Mouse (Mus musculus) lung, postnatal 0 days (tissue): ENCODE data around the gene Rab25. TPM values are rescaled to one million over a fixed set of nuclear protein-coding genes. Genes with fewer than 3 reads are reported as not detected.
A peak's percentile ranks its signal among the peaks of the same experiment; 100 is the strongest.

Source experiments
- ATAC-seq: fragments of 200-750 bp; cut with Nextera tagmentation; 2 replicates; pipeline ENCODE4 v1.8.0; 2017; ENCODE audit warnings: moderate library complexity
- DNase-seq: peaks from one replicate; pipeline ENCODE4 v3.0.0-alpha.2; 2016; ENCODE audit warnings: low spot score
- H3K27ac ChIP-seq: fragments of 300-500 bp; sonication (generic); 2 replicates; pipeline ENCODE4 v1.5.1; 2014; ENCODE audit warnings: antibody characterized with exemption, mild to moderate bottlenecking, low read length, mixed read lengths
- H3K27me3 ChIP-seq: fragments of 300-500 bp; sonication (generic); replicated peaks from 2 replicates; pipeline ENCODE4 v1.6.1; 2014; ENCODE audit warnings: low read length, mixed read lengths; ENCODE audit not compliant: insufficient read depth
- H3K36me3 ChIP-seq: fragments of 300-500 bp; sonication (generic); 2 replicates; pipeline ENCODE4 v1.6.1; 2014; ENCODE audit warnings: low read length, mixed read lengths; ENCODE audit not compliant: insufficient read depth
- H3K4me1 ChIP-seq: fragments of 300-500 bp; sonication (generic); 2 replicates; pipeline ENCODE4 v1.6.1; 2014; ENCODE audit warnings: antibody characterized with exemption, low read depth, low read length, mixed read lengths; ENCODE audit not compliant: insufficient read depth
- H3K4me2 ChIP-seq: fragments of 300-500 bp; sonication (generic); replicated peaks from 2 replicates; pipeline ENCODE4 v1.6.1; 2014; ENCODE audit warnings: low read depth, mild to moderate bottlenecking, low read length, moderate library complexity, mixed read lengths
- H3K4me3 ChIP-seq: fragments of 300-500 bp; sonication (generic); 2 replicates; pipeline ENCODE4 v1.5.1; 2014; ENCODE audit warnings: low read depth, low read length
- H3K9ac ChIP-seq: fragments of 300-500 bp; sonication (generic); replicated peaks from 2 replicates; pipeline ENCODE4 v1.6.1; 2014; ENCODE audit warnings: low read depth, mild to moderate bottlenecking
- H3K9me3 ChIP-seq: fragments of 300-500 bp; sonication (generic); 2 replicates; pipeline ENCODE4 v1.6.1; 2016; ENCODE audit warnings: low read length, mixed read lengths
- CTCF ChIP-seq: IDR thresholded peaks from 2 replicates; pipeline ENCODE4 v1.5.1; 2016; ENCODE audit warnings: antibody characterized with exemption, mild to moderate bottlenecking
- EP300 ChIP-seq: IDR thresholded peaks from 2 replicates; pipeline ENCODE4 v1.6.1; 2016; ENCODE audit warnings: antibody characterized with exemption, mild to moderate bottlenecking, control low read depth
- WGBS: fragments of 180-500 bp; shearing (Covaris S2); extraction: QIAGEN DNeasy Blood & Tissue Kit; methylation state at CpG from one replicate; pipeline ENCODE4 v1.1.7; 2014; 5-methylcytosine and 5-hydroxymethylcytosine counted together
- polyA plus RNA-seq: library from polyadenylated mRNA; unstranded; fragments of >200 nt; fragmentation: Nextera tagmentation; extraction: Ambion mirVana; gene quantifications from 2 replicates; pipeline ENCODE4 v1.2.1, GENCODE M21; 2015

Gene Rab25
- polyA plus RNA-seq, 1 experiment from 2014 or later, result 61.4 TPM

DNA sequence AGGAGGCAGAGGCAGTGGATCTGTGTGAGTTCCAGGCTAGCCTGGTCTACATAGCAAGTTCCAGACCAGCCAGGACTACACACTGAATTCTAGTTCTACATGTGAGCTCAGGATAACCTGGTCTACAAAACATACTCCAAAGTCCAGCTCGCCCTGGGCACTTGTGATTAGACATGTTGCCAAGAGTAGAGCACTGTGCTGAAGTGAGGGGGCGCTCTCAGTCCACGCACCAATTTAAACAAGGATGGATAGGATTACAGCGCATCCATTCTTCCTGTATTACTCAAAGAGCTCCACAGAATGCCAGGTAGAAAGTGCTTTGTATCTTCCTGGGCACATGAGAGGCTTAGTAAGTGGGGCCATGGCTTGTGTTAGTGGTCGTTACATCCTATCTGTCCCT is 3.6 kb downstream of the Rab25 start:
- no peak overlapping the region for H3K27ac ChIP-seq
- DNase-seq (peak; percentile 76), ATAC-seq (0 out of 2 replicates have a peak, but pooled peaks have one; percentile 13)
- WGBS, result 25% methylated on average over 5 of the region's 5 CpGs
- H3K4me1 ChIP-seq, result no peaks in the 10 kb centered on the region
- H3K9ac ChIP-seq, result no peak overlapping the region
- H3K27me3 ChIP-seq, result no peaks in the 10 kb centered on the region
- no peaks in the 10 kb centered on the region for H3K9me3 ChIP-seq
- TF ChIP-seq CTCF (peak; percentile 77), EP300 (no peak)
- no peak overlapping the region for H3K4me2 ChIP-seq
- no peak overlapping the region for H3K4me3 ChIP-seq
- H3K36me3 ChIP-seq, result no peaks in the 10 kb centered on the region

DNA sequence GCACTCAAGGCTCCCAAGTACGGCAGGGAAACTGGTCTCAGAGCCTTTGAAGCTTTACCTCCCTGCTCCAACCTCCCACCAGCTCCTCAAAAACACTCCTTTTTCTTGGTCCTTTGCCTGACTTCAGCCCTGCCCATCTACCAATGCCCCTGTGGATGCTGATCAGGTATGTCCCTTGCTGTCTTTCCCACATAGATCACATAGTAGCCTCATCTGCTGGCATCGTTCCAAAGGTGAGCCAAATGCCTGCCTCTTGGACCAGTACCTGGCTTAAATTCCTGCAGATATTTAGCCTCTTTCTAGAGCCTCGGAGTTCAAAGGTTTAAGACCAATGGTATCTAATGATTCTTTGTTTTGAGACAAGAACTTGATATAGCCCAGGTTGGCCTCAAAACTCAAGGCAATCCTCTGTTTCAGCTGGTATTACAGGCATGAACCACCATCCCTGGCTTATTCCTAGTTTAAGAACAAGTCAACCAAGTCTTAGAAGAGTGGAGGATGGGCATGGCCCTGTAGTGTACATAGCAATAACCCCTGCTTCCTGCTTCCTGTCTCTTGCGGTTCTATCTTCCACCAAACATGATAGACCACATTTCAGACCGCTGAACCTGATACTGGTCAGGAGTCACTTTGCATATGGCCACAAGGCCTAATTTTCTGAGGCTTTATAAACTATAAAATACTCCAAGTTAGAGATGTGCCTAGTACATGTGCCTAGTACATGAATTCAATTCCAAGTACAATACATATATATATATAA is 4.3 kb downstream of the Rab25 start:
- H3K27me3 ChIP-seq, result no peaks in the 10 kb centered on the region
- DNase-seq (peak; percentile 5), ATAC-seq (no peak)
- H3K9ac ChIP-seq, result no peak overlapping the region
- no peak overlapping the region for H3K4me3 ChIP-seq
- TF ChIP-seq CTCF (no peak), EP300 (no peak)
- no peaks in the 10 kb centered on the region for H3K36me3 ChIP-seq
- no peak overlapping the region for H3K27ac ChIP-seq
- H3K4me2 ChIP-seq, result no peak overlapping the region
- 43% methylated on average over 5 of the region's 5 CpGs for WGBS
- no peaks in the 10 kb centered on the region for H3K9me3 ChIP-seq
- no peaks in the 10 kb centered on the region for H3K4me1 ChIP-seq

DNA sequence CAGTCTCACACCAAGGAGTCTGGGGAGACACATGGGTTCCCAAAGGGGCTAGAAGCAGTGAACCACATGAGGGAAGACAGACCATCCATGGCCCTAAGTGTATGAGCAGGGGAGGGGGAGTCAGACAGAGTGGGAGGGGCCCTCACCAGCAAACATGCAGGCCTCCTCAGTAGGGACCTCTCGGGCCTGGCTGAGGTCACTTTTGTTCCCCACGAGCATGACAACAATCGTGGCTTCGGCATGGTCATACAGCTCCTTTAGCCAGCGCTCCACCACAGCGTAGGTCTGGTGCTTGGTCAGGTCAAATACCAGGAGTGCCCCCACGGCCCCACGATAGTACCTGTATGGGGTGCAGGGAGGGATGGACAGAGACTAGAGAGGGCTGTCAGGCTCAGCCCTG is 4.9 kb downstream of the Rab25 start:
- ATAC-seq, result no peak
- Histone ChIP-seq H3K27ac (no peak overlapping the region), H3K4me3 (no peak overlapping the region), H3K36me3 (no peaks in the 10 kb centered on the region), H3K9ac (no peak overlapping the region), H3K4me1 (no peaks in the 10 kb centered on the region), H3K4me2 (no peak overlapping the region), H3K9me3 (no peaks in the 10 kb centered on the region), H3K27me3 (no peaks in the 10 kb centered on the region)
- 75% methylated on average over 8 of the region's 8 CpGs for WGBS
- peak; percentile 4 for DNase-seq
- no peak for TF ChIP-seq CTCF
- TF ChIP-seq EP300, result no peak

DNA sequence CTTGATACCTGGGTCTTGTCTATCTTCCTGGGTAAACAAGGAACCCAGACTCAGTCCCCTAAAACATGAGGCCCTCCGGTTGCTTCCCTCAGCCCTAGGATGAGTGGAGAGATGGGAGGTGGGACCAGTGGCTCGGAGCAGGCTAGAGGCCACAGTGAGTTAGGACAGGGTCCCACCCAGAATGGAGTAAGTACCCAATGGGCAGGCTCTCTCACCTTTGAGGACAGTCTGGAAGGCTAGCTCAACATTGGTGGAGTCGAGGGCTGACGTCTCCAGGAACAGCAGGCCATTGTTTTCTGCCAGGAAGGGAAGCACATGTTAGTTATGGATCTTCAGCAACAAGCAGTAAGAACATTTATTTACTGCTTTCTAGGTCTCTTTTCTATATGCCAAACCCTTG is 5.6 kb downstream of the Rab25 start:
- Histone ChIP-seq H3K36me3 (no peaks in the 10 kb centered on the region), H3K9ac (no peak overlapping the region), H3K27ac (no peak overlapping the region), H3K4me3 (no peak overlapping the region), H3K9me3 (no peaks in the 10 kb centered on the region), H3K4me2 (no peak overlapping the region), H3K27me3 (no peaks in the 10 kb centered on the region), H3K4me1 (no peaks in the 10 kb centered on the region)
- 41% methylated on average over 4 of the region's 4 CpGs for WGBS
- DNase-seq, result peak; percentile 4
- ATAC-seq, result no peak
- TF ChIP-seq EP300 (no peak), CTCF (no peak)

DNA sequence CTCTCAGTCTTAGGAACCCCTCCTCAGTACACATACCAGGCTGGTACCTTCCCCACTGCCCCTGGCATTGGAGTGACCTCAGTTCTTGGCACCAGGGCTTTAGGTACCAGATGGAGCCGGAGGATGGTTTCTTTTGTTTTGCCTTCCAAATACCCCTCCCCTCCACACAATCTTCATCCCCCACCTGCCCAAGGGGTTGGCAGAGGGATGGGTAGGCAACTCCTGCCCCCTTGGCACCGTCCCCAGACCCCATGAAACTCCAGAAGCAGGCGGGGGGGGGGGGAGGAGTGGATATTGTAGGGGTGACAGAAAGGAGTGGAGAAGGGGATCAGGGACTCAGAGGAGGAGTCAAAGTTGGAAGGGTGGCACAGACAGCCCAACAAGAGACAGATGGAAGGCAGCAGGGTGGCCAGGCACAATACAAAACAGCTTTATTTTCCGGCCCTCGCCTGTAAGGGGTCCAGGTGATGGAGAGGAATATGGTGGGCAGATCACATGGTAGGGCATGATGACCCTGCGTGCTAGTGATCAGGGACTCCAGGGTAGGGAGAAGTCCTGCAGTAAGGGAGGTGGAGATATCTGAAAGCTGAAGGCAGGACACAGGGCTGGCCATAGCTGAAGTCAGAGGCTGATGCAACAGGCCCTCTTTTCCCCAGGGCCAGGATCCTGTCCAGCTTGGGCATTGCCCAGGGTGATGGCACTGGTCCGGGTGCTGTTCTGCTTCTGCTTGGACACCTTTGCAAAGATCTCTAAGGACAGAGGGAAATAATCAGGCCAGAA is 6.3 kb downstream of the Rab25 start:
- Histone ChIP-seq H3K9ac (no peak overlapping the region), H3K4me1 (0 out of 2 replicates have a peak, but pooled peaks cover 4% of the 10 kb centered on the region), H3K9me3 (no peaks in the 10 kb centered on the region), H3K36me3 (no peaks in the 10 kb centered on the region), H3K4me3 (no peak overlapping the region), H3K27ac (no peak overlapping the region), H3K27me3 (no peaks in the 10 kb centered on the region), H3K4me2 (no peak overlapping the region)
- WGBS, result 70% methylated on average over 6 of the region's 7 CpGs
- TF ChIP-seq EP300 (no peak), CTCF (no peak)
- DNase-seq, result no peak
- no peak for ATAC-seq

DNA sequence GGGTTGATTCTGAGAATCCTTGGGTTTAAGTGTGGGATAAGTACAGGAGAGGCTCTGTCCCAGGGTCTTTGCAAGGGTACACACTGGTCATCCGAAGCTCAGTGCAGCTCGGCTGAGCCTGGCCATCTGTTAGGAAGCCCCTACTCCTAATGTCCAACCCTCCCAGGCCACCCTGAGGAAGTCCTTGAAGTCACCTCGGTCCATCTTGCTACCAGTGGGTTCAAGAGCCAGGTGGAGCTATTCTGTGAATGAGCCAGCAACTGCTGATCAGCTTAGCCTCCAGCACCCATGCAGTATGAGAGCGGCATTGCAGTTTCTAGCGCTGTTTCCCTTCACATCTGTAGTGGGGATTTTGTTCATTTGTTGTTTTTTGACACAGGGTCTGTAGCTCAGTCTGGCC is 8.0 kb downstream of the Rab25 start:
- no peak overlapping the region for H3K9ac ChIP-seq
- DNase-seq, result peak; percentile 3
- H3K4me1 ChIP-seq, result peaks cover 12% of the 10 kb centered on the region; the same call in 1 of the 2 replicates
- no peaks in the 10 kb centered on the region for H3K36me3 ChIP-seq
- H3K4me2 ChIP-seq, result no peak overlapping the region
- H3K27me3 ChIP-seq, result no peaks in the 10 kb centered on the region
- no peak for ATAC-seq
- TF ChIP-seq EP300 (no peak), CTCF (no peak)
- H3K4me3 ChIP-seq, result no peak overlapping the region
- WGBS, result 58% methylated on average over 5 of the region's 5 CpGs
- H3K27ac ChIP-seq, result no peak overlapping the region
- H3K9me3 ChIP-seq, result no peaks in the 10 kb centered on the region
